Mouse (Mus musculus): ENCODE results near the gene Iqsec1. TPM values are rescaled to one million over a fixed set of nuclear protein-coding genes. Genes with fewer than 3 reads are reported as not detected.

Iqsec1 gene
- polyA plus RNA-seq, 1 experiment from 2014 or later: 16.3 TPM

DNA sequence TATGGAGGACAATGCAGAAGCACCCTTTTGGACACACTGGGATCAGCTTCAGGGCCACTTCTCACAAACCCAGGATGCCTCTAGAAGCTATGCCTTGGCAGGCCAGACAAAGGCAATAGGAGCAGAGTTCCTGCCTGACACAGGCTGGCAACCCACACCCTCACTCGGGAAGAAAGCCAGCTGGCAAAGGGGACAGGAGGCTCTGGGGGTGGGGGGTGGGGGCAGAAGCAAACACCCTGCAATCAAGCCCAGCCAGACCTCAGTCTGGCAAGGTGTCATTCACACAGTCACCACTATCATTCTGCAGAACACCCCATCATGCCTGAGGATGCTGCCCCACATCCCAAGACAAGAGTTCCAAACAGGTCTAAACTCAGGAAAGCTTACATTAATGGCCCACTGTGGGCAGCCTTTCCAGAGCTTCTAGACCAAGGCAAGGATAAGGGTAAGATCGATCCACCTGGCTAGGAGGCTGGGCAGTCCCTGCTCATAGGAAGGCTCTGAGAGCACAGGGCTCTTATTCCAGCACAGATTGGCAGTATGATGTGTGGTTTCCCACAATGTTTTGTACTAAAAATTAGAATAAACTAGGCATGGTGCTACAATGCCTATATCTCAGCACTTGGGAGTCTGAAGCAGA is 283.7 kb downstream of the Iqsec1 start:
- no peak overlapping the region for H3K4me3 ChIP-seq
- WGBS: 88% methylated on average over 2 of the region's 2 CpGs
- no peak overlapping the region for H3K4me2 ChIP-seq (replicated peaks)
- no peak overlapping the region for H3K9ac ChIP-seq (replicated peaks)
- H3K9me3 ChIP-seq: no peaks in the 10 kb centered on the region
- no peak for ATAC-seq (ENCODE audit: low FRiP score, low read depth)
- H3K27ac ChIP-seq (replicated peaks): no peak overlapping the region
- H3K36me3 ChIP-seq: no peaks in the 10 kb centered on the region; the same call in 1 of the 2 replicates
- H3K27me3 ChIP-seq: no peaks in the 10 kb centered on the region
- peaks cover 41% of the 10 kb centered on the region for H3K4me1 ChIP-seq

GRCm38 (mm10) chr6:90703782-90704181 is 284.7 kb downstream of the Iqsec1 start:
- H3K4me2 ChIP-seq (replicated peaks): no peak overlapping the region
- WGBS: 60% methylated on average over 2 of the region's 2 CpGs
- no peak overlapping the region for H3K9ac ChIP-seq (replicated peaks)

GRCm38 (mm10) chr6:90702837-90703735 is 285.4 kb downstream of the Iqsec1 start:
- peaks cover 44% of the 10 kb centered on the region for H3K4me1 ChIP-seq
- no peaks in the 10 kb centered on the region for H3K9me3 ChIP-seq
- WGBS: 41% methylated on average over 4 of the region's 4 CpGs
- H3K4me2 ChIP-seq (replicated peaks): no peak overlapping the region
- H3K36me3 ChIP-seq: no peaks in the 10 kb centered on the region; the same call in 1 of the 2 replicates
- H3K27me3 ChIP-seq: no peaks in the 10 kb centered on the region
- H3K4me3 ChIP-seq: no peak overlapping the region
- peak overlapping the region; percentile 66 for H3K27ac ChIP-seq (replicated peaks)
- no peak overlapping the region for H3K9ac ChIP-seq (replicated peaks)
- ATAC-seq (ENCODE audit: low FRiP score, low read depth): no peak

More at GRCm38 (mm10) chr6:90703782-90704181, 284.7 kb downstream of the Iqsec1 start:
- ATAC-seq (ENCODE audit: low FRiP score, low read depth): no peak
- Histone ChIP-seq H3K4me3 (no peak overlapping the region), H3K36me3 (no peaks in the 10 kb centered on the region; the same call in 1 of the 2 replicates), H3K27ac (replicated peaks) (peak overlapping the region; percentile 66), H3K27me3 (no peaks in the 10 kb centered on the region), H3K4me1 (peaks cover 46% of the 10 kb centered on the region), H3K9me3 (no peaks in the 10 kb centered on the region)

GRCm38 (mm10) chr6:90702197-90702596 is 286.3 kb downstream of the Iqsec1 start:
- Histone ChIP-seq H3K27ac (replicated peaks) (no peak overlapping the region), H3K4me3 (no peak overlapping the region), H3K27me3 (no peaks in the 10 kb centered on the region), H3K36me3 (no peaks in the 10 kb centered on the region; the same call in 1 of the 2 replicates), H3K9me3 (no peaks in the 10 kb centered on the region), H3K9ac (replicated peaks) (no peak overlapping the region), H3K4me2 (replicated peaks) (no peak overlapping the region), H3K4me1 (peaks cover 44% of the 10 kb centered on the region)
- no peak for ATAC-seq (ENCODE audit: low FRiP score, low read depth)

DNA sequence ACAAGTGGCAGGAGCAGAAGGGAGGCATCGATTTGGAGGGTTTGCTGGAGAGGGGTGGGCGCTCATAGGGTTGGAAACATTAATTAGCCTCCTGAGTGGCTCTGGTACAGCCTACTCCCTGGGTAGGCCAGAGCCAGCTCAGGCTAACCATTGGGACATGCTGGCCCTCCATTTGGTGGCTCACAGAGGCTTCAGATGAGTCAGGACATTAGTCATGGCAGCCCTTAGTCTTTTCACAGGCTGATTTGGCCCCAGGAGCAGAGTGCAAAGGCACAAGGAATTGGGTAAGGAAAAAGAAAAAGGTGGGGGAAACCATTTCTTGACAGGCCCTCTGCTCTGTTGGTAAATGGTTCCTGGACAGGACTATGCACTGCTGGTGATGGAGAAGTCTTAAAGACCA is 287.1 kb downstream of the Iqsec1 start:
- no peaks in the 10 kb centered on the region for H3K9me3 ChIP-seq
- peaks cover 37% of the 10 kb centered on the region for H3K4me1 ChIP-seq
- no peak for ATAC-seq (ENCODE audit: low FRiP score, low read depth)
- H3K27ac ChIP-seq (replicated peaks): no peak overlapping the region
- H3K36me3 ChIP-seq: no peaks in the 10 kb centered on the region
- H3K4me3 ChIP-seq: no peak overlapping the region
- no peak overlapping the region for H3K4me2 ChIP-seq (replicated peaks)
- WGBS: 89% methylated on average over 2 of the region's 2 CpGs
- H3K9ac ChIP-seq (replicated peaks): no peak overlapping the region
- H3K27me3 ChIP-seq: no peaks in the 10 kb centered on the region

DNA sequence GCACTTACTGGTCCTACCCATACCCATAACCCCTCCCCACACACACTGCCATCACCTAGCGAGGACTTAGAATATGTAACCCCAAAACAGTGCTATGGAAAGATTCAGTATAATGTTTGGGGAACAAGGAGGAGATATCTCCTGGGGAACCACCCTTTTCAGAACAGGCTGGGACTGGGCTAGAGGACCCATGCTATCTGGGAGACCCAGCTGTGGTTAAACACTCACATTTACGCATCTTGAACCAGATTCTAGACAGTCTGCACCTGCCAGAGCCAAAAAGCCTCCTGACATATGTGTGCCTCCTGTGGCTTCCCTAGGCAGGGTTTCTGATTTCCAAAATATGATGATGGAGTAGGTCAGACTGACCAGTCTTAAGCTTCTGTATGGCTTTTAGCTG is 287.7 kb downstream of the Iqsec1 start:
- no peak for ATAC-seq (ENCODE audit: low FRiP score, low read depth)
- Histone ChIP-seq H3K4me2 (replicated peaks) (no peak overlapping the region), H3K27me3 (no peaks in the 10 kb centered on the region), H3K4me1 (peaks cover 37% of the 10 kb centered on the region), H3K36me3 (no peaks in the 10 kb centered on the region), H3K4me3 (no peak overlapping the region), H3K9ac (replicated peaks) (no peak overlapping the region), H3K9me3 (no peaks in the 10 kb centered on the region), H3K27ac (replicated peaks) (no peak overlapping the region)
- WGBS: 95% methylated on average over 2 of the region's 2 CpGs

GRCm38 (mm10) chr6:90700068-90700467 is 288.4 kb downstream of the Iqsec1 start:
- Histone ChIP-seq H3K36me3 (no peaks in the 10 kb centered on the region), H3K9me3 (no peaks in the 10 kb centered on the region), H3K4me1 (peaks cover 37% of the 10 kb centered on the region), H3K27me3 (no peaks in the 10 kb centered on the region), H3K4me2 (replicated peaks) (no peak overlapping the region), H3K27ac (replicated peaks) (no peak overlapping the region), H3K4me3 (no peak overlapping the region), H3K9ac (replicated peaks) (no peak overlapping the region)
- 74% methylated on average over 1 of the region's 1 CpGs for whole genome bisulfite sequencing
- ATAC-seq (ENCODE audit: low FRiP score, low read depth): no peak

- peaks cover 27% of the 10 kb centered on the region for H3K4me1 ChIP-seq
- H3K36me3 ChIP-seq: peaks cover 9% of the 10 kb centered on the region; the same call in 1 of the 2 replicates
- H3K9me3 ChIP-seq: no peaks in the 10 kb centered on the region
- ATAC-seq (ENCODE audit: low FRiP score, low read depth): no peak
- no peak overlapping the region for H3K4me2 ChIP-seq (replicated peaks)
- H3K27me3 ChIP-seq: no peaks in the 10 kb centered on the region
- H3K27ac ChIP-seq (replicated peaks): 0 out of 2 replicates have a peak overlapping the region, but pooled peaks have one; percentile 10
- 57% methylated on average over 6 of the region's 6 CpGs for WGBS
- H3K4me3 ChIP-seq: no peak overlapping the region
- no peak overlapping the region for H3K9ac ChIP-seq (replicated peaks)
Measured at GRCm38 (mm10) chr6:90698843-90699242, 289.6 kb downstream of the Iqsec1 start.

GRCm38 (mm10) chr6:90695754-90696153 is 292.7 kb downstream of the Iqsec1 start:
- ATAC-seq (ENCODE audit: low FRiP score, low read depth): no peak
- Histone ChIP-seq H3K27ac (replicated peaks) (no peak overlapping the region), H3K4me1 (peaks cover 13% of the 10 kb centered on the region), H3K4me3 (no peak overlapping the region), H3K9me3 (no peaks in the 10 kb centered on the region), H3K27me3 (no peaks in the 10 kb centered on the region), H3K9ac (replicated peaks) (no peak overlapping the region), H3K36me3 (peaks cover 40% of the 10 kb centered on the region), H3K4me2 (replicated peaks) (no peak overlapping the region)
- 90% methylated on average over 1 of the region's 1 CpGs for WGBS

GRCm38 (mm10) chr6:90692404-90692803 is 296.1 kb downstream of the Iqsec1 start:
- no peaks in the 10 kb centered on the region for H3K4me1 ChIP-seq
- no peaks in the 10 kb centered on the region for H3K27me3 ChIP-seq
- no peak for ATAC-seq (ENCODE audit: low FRiP score, low read depth)
- peaks cover 70% of the 10 kb centered on the region for H3K36me3 ChIP-seq
- 84% methylated on average over 2 of the region's 2 CpGs for whole genome bisulfite sequencing
- no peak overlapping the region for H3K4me2 ChIP-seq (replicated peaks)
- no peaks in the 10 kb centered on the region for H3K9me3 ChIP-seq
- H3K4me3 ChIP-seq: no peak overlapping the region
- H3K27ac ChIP-seq (replicated peaks): no peak overlapping the region
- H3K9ac ChIP-seq (replicated peaks): no peak overlapping the region

DNA sequence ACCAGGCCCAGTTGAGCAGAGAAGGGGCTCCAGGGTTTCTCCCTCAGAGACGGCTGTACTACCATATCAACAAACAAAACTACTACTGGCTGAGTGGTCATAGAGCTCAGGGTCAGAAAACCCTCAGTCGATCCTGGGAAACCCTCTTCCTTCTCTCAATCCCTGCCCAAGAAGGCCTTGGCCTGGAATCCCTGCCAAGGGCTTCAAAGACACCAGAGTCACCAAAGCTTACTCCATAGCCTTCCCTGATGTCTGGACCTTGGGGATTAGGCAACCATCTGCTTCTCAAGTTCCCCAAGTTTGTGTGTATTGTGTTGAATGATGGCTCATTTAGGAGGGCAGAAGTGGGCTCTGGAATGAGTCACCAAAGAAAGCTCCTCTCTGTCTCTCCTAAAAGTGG is 296.6 kb downstream of the Iqsec1 start:
- no peaks in the 10 kb centered on the region for H3K27me3 ChIP-seq
- H3K4me2 ChIP-seq (replicated peaks): no peak overlapping the region
- H3K9ac ChIP-seq (replicated peaks): no peak overlapping the region
- peaks cover 71% of the 10 kb centered on the region for H3K36me3 ChIP-seq
- no peak for ATAC-seq (ENCODE audit: low FRiP score, low read depth)
- 87% methylated on average over 2 of the region's 2 CpGs for WGBS
- no peaks in the 10 kb centered on the region for H3K4me1 ChIP-seq
- no peaks in the 10 kb centered on the region for H3K9me3 ChIP-seq
- H3K4me3 ChIP-seq: no peak overlapping the region
- H3K27ac ChIP-seq (replicated peaks): no peak overlapping the region

DNA sequence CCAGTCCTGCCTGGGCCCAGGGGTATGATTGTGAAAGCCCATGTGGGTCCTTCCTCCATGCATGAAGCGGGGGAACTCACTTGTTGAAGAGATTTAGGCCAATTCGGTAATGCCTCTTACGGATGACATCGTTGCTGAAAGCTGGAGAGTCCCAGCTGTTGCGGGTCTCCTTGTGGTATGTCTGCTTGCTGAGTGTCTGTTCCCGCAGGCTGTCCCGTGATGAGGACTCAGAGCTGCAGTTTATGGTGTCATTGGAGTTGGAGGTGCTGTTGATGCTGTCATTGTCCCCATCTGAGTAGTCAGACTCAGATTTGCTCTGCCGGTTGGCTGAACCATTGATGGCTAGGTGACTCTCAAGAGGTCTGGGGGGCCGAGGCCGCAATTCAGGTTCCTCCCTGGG is 299.0 kb downstream of the Iqsec1 start:
- Histone ChIP-seq H3K9ac (replicated peaks) (no peak overlapping the region), H3K4me2 (replicated peaks) (no peak overlapping the region), H3K27ac (replicated peaks) (no peak overlapping the region), H3K36me3 (peaks cover 77% of the 10 kb centered on the region), H3K4me1 (no peaks in the 10 kb centered on the region), H3K27me3 (no peaks in the 10 kb centered on the region), H3K4me3 (no peak overlapping the region), H3K9me3 (no peaks in the 10 kb centered on the region)
- no peak for ATAC-seq (ENCODE audit: low FRiP score, low read depth)
- 93% methylated on average over 10 of the region's 10 CpGs for WGBS
